Mouse (Mus musculus) liver, embryonic 14.5 days (tissue): ENCODE data around the gene Agtpbp1. TPM values are rescaled to one million over a fixed set of nuclear protein-coding genes. Genes with fewer than 3 reads are reported as not detected.
A peak's percentile ranks its signal among the peaks of the same experiment; 100 is the strongest.

Experiments
- ATAC-seq: fragments of 200-750 bp; cut with Nextera tagmentation; 2 replicates; pipeline ENCODE4 v1.8.0; 2017; ENCODE audit warnings: moderate number of reproducible peaks, mild to moderate bottlenecking, moderate library complexity; ENCODE audit not compliant: insufficient read depth
- DNase-seq, 3 experiments: peaks; one replicate each; pipeline ENCODE4 v3.0.0-alpha.2; 2012 to 2013; ENCODE audit warnings: low read depth in 3 of 3, low spot score in 3 of 3
- H3K27ac ChIP-seq: fragments of 300-500 bp; sonication (generic); 2 replicates; pipeline ENCODE4 v1.5.1; 2014; ENCODE audit warnings: moderate library complexity, mild to moderate bottlenecking, control low read depth, inconsistent platforms
- H3K27me3 ChIP-seq: fragments of 300-500 bp; sonication (generic); 2 replicates; pipeline ENCODE4 v1.6.1; 2014; ENCODE audit warnings: mild to moderate bottlenecking, low read length, moderate library complexity; ENCODE audit not compliant: control insufficient read depth, insufficient read depth
- H3K36me3 ChIP-seq: fragments of 300-500 bp; sonication (generic); replicated peaks from 2 replicates; pipeline ENCODE4 v1.6.1; 2014; ENCODE audit warnings: low read depth; ENCODE audit not compliant: control insufficient read depth, insufficient read depth
- H3K4me1 ChIP-seq, 2 experiments: fragments of 200-500 bp in 1 of 2; fragments of 300-500 bp in 1 of 2; sonication (generic) in 1 of 2; replicated peaks; 2 replicates each; pipeline ENCODE4 v1.6.1; 2012 to 2014; ENCODE audit warnings: antibody characterized with exemption in 1 of 2, inconsistent platforms in 1 of 2, low read length in 1 of 2; ENCODE audit not compliant: control insufficient read depth in 2 of 2, insufficient read depth in 2 of 2
- H3K4me2 ChIP-seq: fragments of 300-500 bp; sonication (generic); 2 replicates; pipeline ENCODE4 v1.6.1; 2014; ENCODE audit warnings: low read depth, mild to moderate bottlenecking, control low read depth, moderate library complexity
- H3K4me3 ChIP-seq, 2 experiments: fragments of 200-500 bp in 1 of 2; fragments of 300-500 bp in 1 of 2; sonication (generic) in 1 of 2; 2 replicates each; pipeline ENCODE4 v1.5.1; 2012 to 2014; ENCODE audit warnings: low read depth in 2 of 2, low read length in 2 of 2, mild to moderate bottlenecking in 2 of 2, control low read depth in 1 of 2, inconsistent platforms in 1 of 2, moderate library complexity in 1 of 2; ENCODE audit not compliant: insufficient read depth in 1 of 2
- H3K9ac ChIP-seq: fragments of 300-500 bp; sonication (generic); replicated peaks from 2 replicates; pipeline ENCODE4 v1.6.1; 2014; ENCODE audit warnings: mild to moderate bottlenecking, control low read depth, moderate library complexity
- H3K9me3 ChIP-seq: fragments of 300-500 bp; sonication (generic); 2 replicates; pipeline ENCODE4 v1.6.1; 2016; ENCODE audit warnings: low read length, mixed read lengths; ENCODE audit not compliant: control insufficient read depth
- CTCF ChIP-seq: IDR thresholded peaks from 2 replicates; pipeline ENCODE4 v1.5.1; 2016; ENCODE audit warnings: antibody characterized with exemption, low read depth, control low read depth
- EP300 ChIP-seq: IDR thresholded peaks from 2 replicates; pipeline ENCODE4 v1.6.1; 2016; ENCODE audit warnings: antibody characterized with exemption, low read depth
- WGBS: fragments of 180-500 bp; shearing (Covaris S2); extraction: QIAGEN DNeasy Blood & Tissue Kit; methylation state at CpG from one replicate; pipeline ENCODE4 v1.1.7; 2014; ENCODE audit not compliant: insufficient replicate concordance; 5-methylcytosine and 5-hydroxymethylcytosine counted together
- polyA plus RNA-seq, 2 experiments: library from polyadenylated mRNA; depleted of rRNA in 1 of 2; stranded (reverse) in 1 of 2; unstranded in 1 of 2; fragments of >200 nt; fragmentation: Nextera tagmentation in 1 of 2; extraction: Ambion mirVana in 1 of 2; gene quantifications; 2 replicates each; pipeline versions ENCODE4 v1.2.1 to v1.2.3; 2012 to 2014

Gene Agtpbp1
- polyA plus RNA-seq, 2 experiments = 4.8 to 10.3 TPM

DNA sequence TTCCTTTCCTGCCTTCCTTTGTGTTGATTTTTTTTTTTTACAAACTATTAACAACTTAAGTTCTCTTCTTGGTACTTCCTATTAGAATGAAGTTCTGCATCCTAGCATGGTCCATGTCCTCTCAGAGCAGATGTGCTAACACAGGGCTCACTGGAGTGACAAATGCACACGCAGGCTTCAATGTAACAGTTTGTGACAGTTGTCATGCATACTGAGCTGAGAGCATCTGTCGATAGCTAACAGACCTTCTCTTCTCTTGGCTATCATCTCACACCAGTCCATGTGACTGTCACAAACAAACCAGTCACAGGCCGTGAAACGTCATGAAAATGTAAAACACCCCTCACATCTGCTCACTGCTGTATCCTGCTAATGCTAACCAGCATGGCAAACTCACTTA is 50.7 kb downstream of the Agtpbp1 start:
- Histone ChIP-seq H3K9ac (no peak overlapping the region), H3K36me3 (no peaks in the 10 kb centered on the region; the same call in none of the 2 replicates), H3K4me2 (no peak overlapping the region), H3K27ac (no peak overlapping the region), H3K27me3 (no peaks in the 10 kb centered on the region), H3K4me3 (no peak overlapping the region), H3K4me1 (no peaks in the 10 kb centered on the region), H3K9me3 (no peaks in the 10 kb centered on the region)
- no peak for ATAC-seq
- TF ChIP-seq CTCF (no peak), EP300 (no peak)
- 63% methylated on average over 4 of the region's 4 CpGs for WGBS
- DNase-seq = no peak

DNA sequence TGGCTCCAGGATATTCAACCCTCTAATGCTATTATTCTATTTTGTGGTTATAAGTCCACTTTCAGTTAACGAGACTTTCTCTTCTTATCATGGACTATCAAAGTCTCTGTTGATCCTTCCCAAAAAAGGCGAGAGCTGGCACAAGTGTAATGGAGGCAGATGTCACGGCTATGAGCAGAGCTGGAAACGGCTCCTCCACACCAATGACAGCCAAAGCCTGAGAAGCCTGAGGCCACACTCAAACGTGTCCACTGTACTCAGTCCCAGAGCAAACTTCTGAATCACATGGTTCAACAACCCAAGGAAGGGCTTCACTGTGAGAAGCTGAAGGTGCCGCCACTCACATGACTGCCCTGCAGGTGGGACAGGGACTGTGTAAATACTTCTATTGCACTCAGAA is 51.7 kb downstream of the Agtpbp1 start:
- H3K4me2 ChIP-seq = no peak overlapping the region
- TF ChIP-seq EP300 = no peak
- TF ChIP-seq CTCF = no peak
- no peaks in the 10 kb centered on the region; the same call in none of the 2 replicates for H3K36me3 ChIP-seq
- no peaks in the 10 kb centered on the region for H3K27me3 ChIP-seq
- no peak overlapping the region for H3K9ac ChIP-seq
- H3K4me3 ChIP-seq = no peak overlapping the region
- DNase-seq (no peak), ATAC-seq (no peak)
- H3K4me1 ChIP-seq = no peaks in the 10 kb centered on the region
- H3K27ac ChIP-seq = no peak overlapping the region
- 72% methylated on average over 6 of the region's 6 CpGs for WGBS
- H3K9me3 ChIP-seq = no peaks in the 10 kb centered on the region

DNA sequence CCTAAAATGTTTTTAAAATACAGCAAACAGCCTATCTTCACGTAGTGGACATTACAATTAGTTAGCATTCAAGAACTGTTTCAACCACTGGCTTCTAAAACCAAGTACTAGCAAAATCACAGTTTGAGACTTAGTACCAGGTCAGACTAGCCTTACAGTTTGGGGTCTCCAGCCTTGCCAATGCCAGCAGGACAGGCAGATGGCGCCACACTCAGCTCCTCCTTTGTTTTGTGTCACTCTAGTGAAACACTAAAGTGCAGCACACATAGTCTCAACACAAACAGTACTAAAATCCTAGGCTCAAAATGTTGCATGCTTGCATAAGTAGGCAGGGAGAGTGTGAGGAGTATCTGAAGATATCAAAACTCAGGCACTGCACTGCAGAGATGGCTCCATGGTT is 53.8 kb downstream of the Agtpbp1 start:
- Histone ChIP-seq H3K4me1 (no peaks in the 10 kb centered on the region), H3K4me2 (no peak overlapping the region), H3K9ac (no peak overlapping the region), H3K36me3 (peaks cover 6% of the 10 kb centered on the region), H3K4me3 (no peak overlapping the region), H3K27ac (no peak overlapping the region), H3K9me3 (no peaks in the 10 kb centered on the region), H3K27me3 (no peaks in the 10 kb centered on the region)
- ATAC-seq (no peak), DNase-seq (no peak)
- TF ChIP-seq CTCF (peak; percentile 54), EP300 (no peak)
- 75% methylated on average over 2 of the region's 2 CpGs for WGBS

DNA sequence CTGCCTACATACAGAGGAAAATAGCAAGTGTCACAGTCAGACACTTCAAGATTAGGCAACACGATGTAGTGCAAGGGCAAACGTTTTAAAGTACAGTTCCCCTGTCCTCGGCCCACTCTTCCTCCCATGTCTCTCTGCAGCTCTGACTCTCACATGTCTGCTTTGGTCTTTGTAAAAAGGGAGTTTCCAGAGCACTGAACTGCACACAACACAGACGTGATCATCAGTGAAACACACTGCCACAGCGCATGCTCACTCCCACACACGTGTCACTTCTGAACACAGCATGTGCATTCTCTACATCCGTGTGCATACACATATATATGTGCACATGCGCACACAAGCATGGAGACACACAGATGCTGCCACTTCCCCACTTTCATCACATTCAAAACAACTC is 54.5 kb downstream of the Agtpbp1 start:
- Histone ChIP-seq H3K27ac (no peak overlapping the region), H3K9me3 (no peaks in the 10 kb centered on the region), H3K9ac (no peak overlapping the region), H3K4me1 (no peaks in the 10 kb centered on the region), H3K36me3 (peaks cover 6% of the 10 kb centered on the region), H3K4me2 (no peak overlapping the region), H3K4me3 (no peak overlapping the region), H3K27me3 (no peaks in the 10 kb centered on the region)
- TF ChIP-seq EP300 (no peak), CTCF (no peak)
- no peak for DNase-seq
- 80% methylated on average over 8 of the region's 8 CpGs for WGBS
- no peak for ATAC-seq

DNA sequence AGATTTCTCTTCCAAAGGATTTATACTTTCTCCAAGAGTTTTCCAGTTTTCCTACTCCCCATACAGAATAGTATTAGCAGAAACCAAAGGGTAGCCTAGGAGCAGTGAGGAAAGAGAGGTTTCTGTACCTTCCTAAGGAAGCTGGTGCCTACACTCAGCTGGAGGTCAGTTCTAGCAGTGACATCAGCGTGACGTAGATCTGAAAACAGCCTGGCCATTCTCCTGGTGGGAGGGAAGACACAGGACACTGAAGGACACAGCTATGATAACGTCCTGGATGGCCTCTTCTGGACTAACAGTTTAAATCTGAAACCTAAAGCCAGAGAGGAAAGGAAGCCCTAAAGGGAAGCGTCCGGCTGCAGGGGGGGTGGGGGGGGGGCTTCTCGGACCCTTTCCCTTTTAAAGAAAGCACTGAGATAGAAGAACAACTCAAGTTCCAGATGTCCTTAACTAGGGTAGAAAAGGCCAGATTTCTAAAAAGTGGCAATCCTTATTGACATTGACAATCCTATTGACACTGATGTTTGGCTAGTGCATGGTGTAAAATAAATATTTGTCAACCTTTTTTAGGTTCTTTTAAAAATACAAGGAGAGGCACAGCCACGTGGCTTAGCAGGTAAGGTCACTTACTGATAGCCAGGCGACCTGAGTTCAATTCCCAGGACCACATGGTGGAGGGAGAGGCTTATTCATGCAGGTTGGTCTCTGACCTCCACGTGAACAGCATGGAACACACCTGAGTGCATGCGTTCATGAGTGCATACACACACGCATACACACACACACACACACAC is 63.6 kb downstream of the Agtpbp1 start:
- no peaks in the 10 kb centered on the region for H3K4me1 ChIP-seq
- no peak for DNase-seq
- no peak overlapping the region for H3K9ac ChIP-seq
- 66% methylated on average over 11 of the region's 11 CpGs for WGBS
- TF ChIP-seq EP300 (no peak), CTCF (no peak)
- H3K4me2 ChIP-seq = no peak overlapping the region
- H3K36me3 ChIP-seq = peaks cover 2% of the 10 kb centered on the region; the same call in 1 of the 2 replicates
- ATAC-seq = no peak
- no peak overlapping the region for H3K4me3 ChIP-seq
- no peak overlapping the region for H3K27ac ChIP-seq
- H3K9me3 ChIP-seq = no peaks in the 10 kb centered on the region
- no peaks in the 10 kb centered on the region for H3K27me3 ChIP-seq
